Mouse (Mus musculus) midbrain, embryonic 16.5 days (tissue): ENCODE measurements around the gene 9430097D07Rik. TPM values are rescaled to one million over a fixed set of nuclear protein-coding genes. Genes with fewer than 3 reads are reported as not detected.

ENCODE experiments used
- ATAC-seq: fragments of 200-750 bp; cut with Nextera tagmentation; 2 replicates; pipeline ENCODE4 v1.8.0; 2017; ENCODE audit warnings: moderate TSS enrichment
- H3K27ac ChIP-seq: fragments of 300-500 bp; sonication (generic); 2 replicates; pipeline ENCODE4 v1.5.1; 2014; ENCODE audit warnings: mild to moderate bottlenecking, low read length, mixed read lengths
- H3K27me3 ChIP-seq: fragments of 300-500 bp; sonication (generic); 2 replicates; pipeline ENCODE4 v1.6.1; 2014; ENCODE audit warnings: low read depth, low read length, mixed read lengths; ENCODE audit not compliant: control insufficient read depth, insufficient read depth
- H3K36me3 ChIP-seq: fragments of 300-500 bp; sonication (generic); 2 replicates; pipeline ENCODE4 v1.6.1; 2014; ENCODE audit warnings: mild to moderate bottlenecking, low read length, moderate library complexity, mixed read lengths; ENCODE audit not compliant: control insufficient read depth, insufficient read depth
- H3K4me1 ChIP-seq: fragments of 300-500 bp; sonication (generic); 2 replicates; pipeline ENCODE4 v1.6.1; 2014; ENCODE audit warnings: mild to moderate bottlenecking, low read length, mixed read lengths; ENCODE audit not compliant: control insufficient read depth, insufficient read depth
- H3K4me2 ChIP-seq: fragments of 300-500 bp; sonication (generic); 2 replicates; pipeline ENCODE4 v1.6.1; 2014; ENCODE audit warnings: mild to moderate bottlenecking, low read length, mixed read lengths
- H3K4me3 ChIP-seq: fragments of 300-500 bp; sonication (generic); 2 replicates; pipeline ENCODE4 v1.5.1; 2014; ENCODE audit warnings: low read depth, mild to moderate bottlenecking, low read length, moderate library complexity, mixed read lengths
- H3K9ac ChIP-seq: fragments of 300-500 bp; sonication (generic); 2 replicates; pipeline ENCODE4 v1.6.1; 2014; ENCODE audit warnings: low read depth, low read length, mixed read lengths
- H3K9me3 ChIP-seq: fragments of 300-500 bp; sonication (generic); replicated peaks from 2 replicates; pipeline ENCODE4 v1.6.1; 2014; ENCODE audit warnings: mild to moderate bottlenecking, low read length, mixed read lengths; ENCODE audit not compliant: control insufficient read depth, poor library complexity, severe bottlenecking
- WGBS: fragments of 180-500 bp; shearing (Covaris S2); extraction: QIAGEN DNeasy Blood & Tissue Kit; methylation state at CpG from one replicate; pipeline ENCODE4 v1.1.7; 2014; 5-methylcytosine and 5-hydroxymethylcytosine counted together
- polyA plus RNA-seq: library from polyadenylated mRNA; unstranded; fragments of >200 nt; fragmentation: Nextera tagmentation; extraction: Ambion mirVana; gene quantifications from 2 replicates; pipeline ENCODE4 v1.2.1, GENCODE M21; 2015

9430097D07Rik gene
- polyA plus RNA-seq, 1 experiment from 2014 or later, result 1.1 TPM

- no peak overlapping the region for H3K4me2 ChIP-seq
- no peak overlapping the region for H3K4me3 ChIP-seq
- no peak for ATAC-seq
- no peaks in the 10 kb centered on the region for H3K9me3 ChIP-seq
- peaks cover 16% of the 10 kb centered on the region for H3K4me1 ChIP-seq
- 85% methylated on average over 3 of the region's 3 CpGs for WGBS
- no peak overlapping the region for H3K27ac ChIP-seq
- no peaks in the 10 kb centered on the region for H3K27me3 ChIP-seq
- no peak overlapping the region for H3K9ac ChIP-seq
- no peaks in the 10 kb centered on the region for H3K36me3 ChIP-seq
Measured at GRCm38 (mm10) chr2:32543031-32543449, 32.4 kb downstream of the 9430097D07Rik start.

DNA sequence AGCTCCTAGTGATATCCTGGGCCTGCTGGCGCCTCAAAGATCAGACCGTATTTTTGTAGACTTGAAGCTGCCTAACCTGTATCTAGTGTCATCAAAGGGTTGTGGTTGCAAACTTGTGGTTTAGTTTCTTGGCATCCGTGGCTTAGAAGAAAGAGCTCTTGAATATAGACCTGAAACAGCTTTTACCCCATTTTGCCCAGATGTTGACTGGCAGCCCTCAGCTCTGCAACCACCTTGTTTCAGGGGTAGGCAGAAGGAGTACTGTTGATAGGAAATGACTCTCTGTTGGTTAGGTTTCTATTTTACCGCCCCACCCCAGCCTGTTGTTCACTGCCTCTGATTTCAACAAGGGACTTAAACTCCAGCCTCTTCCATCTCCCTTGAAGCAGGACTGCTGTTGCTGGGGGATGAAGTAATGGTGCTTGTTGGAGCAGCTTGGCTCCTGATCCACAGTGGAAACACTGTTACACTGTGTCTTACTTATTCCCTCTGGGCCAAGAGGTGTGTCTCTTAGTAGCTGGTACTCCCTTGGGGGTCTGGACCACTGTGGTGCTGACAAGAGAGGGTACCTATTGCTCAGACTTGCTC lies 33.4 kb downstream of the 9430097D07Rik start:
- H3K4me3 ChIP-seq, result no peak overlapping the region
- H3K9me3 ChIP-seq, result no peaks in the 10 kb centered on the region
- H3K4me2 ChIP-seq, result no peak overlapping the region
- no peak for ATAC-seq
- no peak overlapping the region for H3K9ac ChIP-seq
- H3K36me3 ChIP-seq, result no peaks in the 10 kb centered on the region
- no peak overlapping the region for H3K27ac ChIP-seq
- WGBS, result 92% methylated on average over 4 of the region's 4 CpGs
- peaks cover 26% of the 10 kb centered on the region for H3K4me1 ChIP-seq
- H3K27me3 ChIP-seq, result no peaks in the 10 kb centered on the region

DNA sequence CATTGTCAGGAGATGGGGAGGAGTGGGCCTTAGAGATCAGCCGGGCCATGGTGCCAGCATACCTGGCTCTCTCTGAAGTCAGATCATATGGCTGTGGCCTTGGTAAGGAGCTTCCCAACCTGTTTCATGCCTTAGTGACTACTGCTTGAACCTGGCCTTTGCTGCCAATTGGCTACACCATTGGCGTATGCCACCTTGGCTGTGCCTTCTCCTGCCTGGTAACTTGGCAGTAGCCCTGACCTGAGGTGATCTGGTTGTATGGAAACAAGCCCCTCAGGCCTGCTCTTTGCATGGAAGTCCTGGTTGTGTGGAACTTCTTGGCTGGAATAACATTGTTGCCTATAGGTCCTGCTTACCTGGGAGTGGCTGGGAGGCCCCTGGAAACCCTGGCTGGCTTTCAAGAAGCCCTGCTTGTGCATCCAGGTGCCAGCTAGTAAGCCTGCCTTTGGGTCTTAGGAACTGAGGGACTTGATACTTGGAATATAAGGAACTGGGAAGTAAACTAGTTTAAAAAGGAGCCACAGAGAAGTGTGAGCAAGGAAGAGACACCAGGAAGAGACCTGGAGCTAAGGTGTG lies 34.1 kb downstream of the 9430097D07Rik start:
- no peak overlapping the region for H3K9ac ChIP-seq
- no peak overlapping the region for H3K4me3 ChIP-seq
- ATAC-seq, result no peak
- H3K27ac ChIP-seq, result no peak overlapping the region
- WGBS, result 91% methylated on average over 2 of the region's 2 CpGs
- no peaks in the 10 kb centered on the region for H3K36me3 ChIP-seq
- H3K4me2 ChIP-seq, result no peak overlapping the region
- H3K27me3 ChIP-seq, result no peaks in the 10 kb centered on the region
- peaks cover 32% of the 10 kb centered on the region for H3K4me1 ChIP-seq
- no peaks in the 10 kb centered on the region for H3K9me3 ChIP-seq

DNA sequence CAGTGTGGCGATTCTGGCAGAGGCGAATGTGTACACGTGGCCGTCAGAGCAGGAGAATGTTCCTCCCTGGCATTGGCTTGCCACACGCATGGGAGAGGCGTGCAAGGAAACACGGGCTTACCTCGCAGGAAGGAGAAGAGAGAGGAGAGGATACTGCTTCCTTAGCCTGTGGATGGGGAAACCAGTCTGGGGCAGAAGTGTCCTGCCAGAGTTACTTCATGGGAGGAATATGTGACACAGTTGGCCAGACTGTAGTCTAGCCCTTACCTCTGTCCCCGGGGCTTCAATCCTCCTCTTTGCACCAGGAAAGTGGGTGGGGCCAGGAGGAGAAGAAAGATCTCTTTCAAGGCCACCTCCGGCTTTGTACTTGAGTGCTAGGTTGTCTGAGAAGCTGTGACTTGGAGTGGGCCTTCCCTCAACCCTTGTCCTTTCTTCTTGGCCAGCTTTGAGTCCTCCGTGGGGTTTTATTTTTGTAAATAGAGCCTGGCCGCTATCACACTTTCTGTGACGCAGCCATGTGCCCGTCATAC lies 36.0 kb downstream of the 9430097D07Rik start:
- Histone ChIP-seq H3K36me3 (no peaks in the 10 kb centered on the region), H3K4me2 (no peak overlapping the region; the same call in 1 of the 2 replicates), H3K4me3 (no peak overlapping the region), H3K27me3 (no peaks in the 10 kb centered on the region), H3K9ac (no peak overlapping the region), H3K27ac (no peak overlapping the region), H3K9me3 (no peaks in the 10 kb centered on the region), H3K4me1 (peaks cover 37% of the 10 kb centered on the region)
- WGBS, result 77% methylated on average over 14 of the region's 14 CpGs
- ATAC-seq, result no peak

DNA sequence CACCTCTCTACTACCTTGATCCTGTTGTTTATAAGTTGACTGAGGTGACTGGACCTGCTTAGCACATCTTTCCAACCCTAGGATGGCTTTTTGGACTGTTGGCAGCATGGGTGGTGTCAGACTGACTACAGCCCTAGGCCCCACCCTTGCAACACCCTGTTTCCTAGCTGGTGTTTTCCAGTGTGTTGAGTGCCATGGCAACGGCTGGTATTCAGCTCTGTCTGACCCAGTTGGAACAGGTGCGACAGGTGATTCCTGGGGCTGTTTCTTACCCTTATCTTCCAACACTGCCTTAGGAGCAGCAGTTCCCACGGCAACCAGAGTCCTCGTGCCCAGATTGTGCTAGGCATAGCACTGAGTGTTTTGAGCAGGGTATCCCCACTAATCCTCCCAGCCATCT lies 37.0 kb downstream of the 9430097D07Rik start:
- no peak overlapping the region for H3K4me3 ChIP-seq

GRCm38 (mm10) chr2:32537941-32538340 lies 37.5 kb downstream of the 9430097D07Rik start:
- Histone ChIP-seq H3K4me2 (peak overlapping the region; percentile 88), H3K36me3 (no peaks in the 10 kb centered on the region), H3K27ac (no peak overlapping the region), H3K4me3 (peak overlapping the region; percentile 83), H3K4me1 (peaks cover 40% of the 10 kb centered on the region), H3K9me3 (no peaks in the 10 kb centered on the region), H3K9ac (peak overlapping the region; percentile 95; the same call in 1 of the 2 replicates), H3K27me3 (no peaks in the 10 kb centered on the region)
- no peak for ATAC-seq
- WGBS, result 74% methylated on average over 5 of the region's 5 CpGs

More for the DNA sequence above, 37.0 kb downstream of the 9430097D07Rik start:
- Histone ChIP-seq H3K9me3 (no peaks in the 10 kb centered on the region), H3K4me2 (peak overlapping the region; percentile 88), H3K27me3 (no peaks in the 10 kb centered on the region), H3K4me1 (peaks cover 42% of the 10 kb centered on the region), H3K27ac (no peak overlapping the region), H3K9ac (no peak overlapping the region), H3K36me3 (no peaks in the 10 kb centered on the region)
- 60% methylated on average over 4 of the region's 4 CpGs for WGBS
- no peak for ATAC-seq

- Histone ChIP-seq H3K4me1 (peaks cover 38% of the 10 kb centered on the region), H3K9me3 (no peaks in the 10 kb centered on the region), H3K27ac (peak overlapping the region; percentile 62), H3K4me3 (peak overlapping the region; percentile 83), H3K4me2 (peak overlapping the region; percentile 88), H3K27me3 (no peaks in the 10 kb centered on the region), H3K36me3 (no peaks in the 10 kb centered on the region), H3K9ac (peak overlapping the region; percentile 95)
- WGBS, result 9% methylated on average over 9 of the region's 9 CpGs
- ATAC-seq, result no peak
Measured at GRCm38 (mm10) chr2:32537360-32537905, 38.1 kb downstream of the 9430097D07Rik start.

- Histone ChIP-seq H3K4me1 (peaks cover 38% of the 10 kb centered on the region), H3K27me3 (no peaks in the 10 kb centered on the region), H3K9me3 (no peaks in the 10 kb centered on the region), H3K4me3 (peak overlapping the region; percentile 83), H3K9ac (peak overlapping the region; percentile 95), H3K4me2 (peak overlapping the region; percentile 88), H3K36me3 (no peaks in the 10 kb centered on the region), H3K27ac (peak overlapping the region; percentile 62)
- WGBS, result 2% methylated on average over 11 of the region's 11 CpGs
- ATAC-seq, result no peak
Measured at GRCm38 (mm10) chr2:32536634-32537359, 38.7 kb downstream of the 9430097D07Rik start.
